Mouse (Mus musculus) myocyte (in vitro differentiated cells): Measurements from ENCODE around the gene Gbp5.

ENCODE experiments used
- CEBPB ChIP-seq: IDR thresholded peaks from 2 replicates; pipeline ENCODE4 v1.6.1; 2011; ENCODE audit warnings: mild to moderate bottlenecking, moderate library complexity; ENCODE audit not compliant: poor library complexity, insufficient read depth, severe bottlenecking
- E2F4 ChIP-seq: IDR thresholded peaks from one replicate; pipeline ENCODE4 v1.6.1; 2011; ENCODE audit warnings: mild to moderate bottlenecking, control low read depth, moderate library complexity; ENCODE audit not compliant: insufficient read depth
- MAX ChIP-seq: IDR thresholded peaks from one replicate; pipeline ENCODE4 v1.6.1; 2011; ENCODE audit warnings: low read depth, mild to moderate bottlenecking, control low read depth
- MYOD1 ChIP-seq, 3 experiments: IDR thresholded peaks; one replicate each; pipeline ENCODE4 v1.6.1; 2011; ENCODE audit warnings: control low read depth in 2 of 3, low read depth in 2 of 3, mild to moderate bottlenecking in 2 of 3, moderate library complexity in 1 of 3; ENCODE audit not compliant: insufficient read length in 2 of 3, control insufficient read depth in 1 of 3
- MYOG ChIP-seq, 3 experiments: IDR thresholded peaks; one replicate each; pipeline ENCODE4 v1.6.1; 2011; ENCODE audit warnings: control low read depth in 2 of 3, low read depth in 2 of 3, mild to moderate bottlenecking in 2 of 3; ENCODE audit not compliant: insufficient read length in 2 of 3, control insufficient read depth in 1 of 3, insufficient read depth in 1 of 3
- POLR2A ChIP-seq: IDR thresholded peaks from one replicate; pipeline ENCODE4 v1.6.1; 2011; ENCODE audit warnings: low read depth, mild to moderate bottlenecking, control low read depth, moderate library complexity; ENCODE audit not compliant: insufficient read length
- POLR2AphosphoS2 ChIP-seq: IDR thresholded peaks from one replicate; pipeline ENCODE4 v1.6.1; 2011; ENCODE audit warnings: low read depth, control low read depth; ENCODE audit not compliant: insufficient read length
- REST ChIP-seq: IDR thresholded peaks from one replicate; pipeline ENCODE4 v1.6.1; 2011; ENCODE audit warnings: mild to moderate bottlenecking, control low read depth, moderate library complexity; ENCODE audit not compliant: insufficient read depth, insufficient read length
- SRF ChIP-seq: IDR thresholded peaks from one replicate; pipeline ENCODE4 v1.6.1; 2011; ENCODE audit warnings: low read depth; ENCODE audit not compliant: control insufficient read depth, insufficient read length
- TCF12 ChIP-seq: IDR thresholded peaks from one replicate; pipeline ENCODE4 v1.6.1; 2011; ENCODE audit warnings: mild to moderate bottlenecking, control low read depth; ENCODE audit not compliant: poor library complexity, insufficient read depth, severe bottlenecking
- USF1 ChIP-seq: IDR thresholded peaks from one replicate; pipeline ENCODE4 v1.6.1; 2011; ENCODE audit warnings: low read depth, mild to moderate bottlenecking, control low read depth, moderate library complexity

- TF ChIP-seq POLR2AphosphoS2: no peak
- no peak for TF ChIP-seq MAX
- no peak for TF ChIP-seq POLR2A
- no peak for TF ChIP-seq E2F4
- TF ChIP-seq CEBPB: no peak
- TF ChIP-seq USF1: no peak
- no peak for TF ChIP-seq MYOD1 (IDR thresholded peaks at IDR 0.05; ENCODE audit: control insufficient read depth in 1 of 3, insufficient read length in 2 of 3, low read depth in 2 of 3)
- TF ChIP-seq MYOG (IDR thresholded peaks at IDR 0.05; ENCODE audit: control insufficient read depth in 1 of 3, insufficient read depth in 1 of 3, insufficient read length in 2 of 3, low read depth in 2 of 3): no peak
- TF ChIP-seq SRF: no peak
- no peak for TF ChIP-seq TCF12
- TF ChIP-seq REST: no peak
Observed at GRCm38 (mm10) chr3:142454198-142454597, 39.6 kb upstream of the Gbp5 start.
